8 mouse cellular contexts compared by ENCODE assay signal in genomic region chr15:86185689-86186569, GRCm38 (mm10). TPM values are rescaled to one million over a fixed set of nuclear protein-coding genes. Genes with fewer than 3 reads are reported as not detected.
DNase-seq lines count a peak whose midpoint lies in the region; ATAC-seq and TF ChIP-seq lines count a peak whose summit lies in the region.

Cerk (minus strand) TSS chr15:86186141.

- peak within 1 kb of the TSS; percentile 86 for H3K4me3 ChIP-seq in embryonic facial prominence, embryonic 14.5 days (ENCODE audit: low read depth, low read length)
- peak within 1 kb of the TSS; percentile 83 for H3K4me3 ChIP-seq in heart, embryonic 10.5 days
- H3K4me3 ChIP-seq in midbrain, postnatal 0 days (ENCODE audit: low read depth, low read length): peak within 1 kb of the TSS; percentile 98
- peak within 1 kb of the TSS; percentile 70 for H3K4me3 ChIP-seq in stomach, embryonic 14.5 days (ENCODE audit: low read depth, low read length)

- no peaks in the 10 kb centered on the region for H3K36me3 ChIP-seq in embryonic facial prominence, embryonic 14.5 days (ENCODE audit: control insufficient read depth, insufficient read depth, low read length)
- H3K36me3 ChIP-seq in heart, embryonic 10.5 days: no peaks in the 10 kb centered on the region
- H3K36me3 ChIP-seq in midbrain, postnatal 0 days (ENCODE audit: insufficient read depth, low read length): no peaks in the 10 kb centered on the region
- no peaks in the 10 kb centered on the region for H3K36me3 ChIP-seq in stomach, embryonic 14.5 days (ENCODE audit: control insufficient read depth, insufficient read depth, low read length)

- peak; percentile 58 for TF ChIP-seq CTCF in midbrain, postnatal 0 days (IDR thresholded peaks at IDR 0.05)

- peak within 1 kb of the TSS; percentile 67 for H3K4me2 ChIP-seq in embryonic facial prominence, embryonic 14.5 days (ENCODE audit: low read depth, low read length)
- peak within 1 kb of the TSS; percentile 84 for H3K4me2 ChIP-seq in midbrain, postnatal 0 days (ENCODE audit: low read depth, low read length, poor library complexity, severe bottlenecking)
- peak within 1 kb of the TSS; percentile 83 for H3K4me2 ChIP-seq in stomach, embryonic 14.5 days (replicated peaks; ENCODE audit: low read depth, low read length)

- DNase-seq in 3T3-L1 (ENCODE audit: low read depth, low spot score) (peak; percentile 77), liver (peak; percentile 40)
- DNase-seq in adrenal gland, postnatal 14 days: peak; percentile 86
- DNase-seq in embryonic facial prominence, embryonic 14.5 days (ENCODE audit: low spot score): no peak
- DNase-seq in heart, embryonic 10.5 days (ENCODE audit: low spot score): peak; percentile 85
- DNase-seq in kidney, adult 9 months: peak; percentile 78
- DNase-seq in midbrain, postnatal 0 days (ENCODE audit: low spot score): peak; percentile 54

- WGBS in embryonic facial prominence, embryonic 14.5 days: 4% methylated on average over 30 of the region's 43 CpGs
- 2% methylated on average over 43 of the region's 43 CpGs for WGBS in heart, embryonic 10.5 days
- 3% methylated on average over 39 of the region's 43 CpGs for WGBS in midbrain, postnatal 0 days
- 3% methylated on average over 43 of the region's 43 CpGs for WGBS in stomach, embryonic 14.5 days

- H3K27ac ChIP-seq in embryonic facial prominence, embryonic 14.5 days (replicated peaks; ENCODE audit: low read depth, low read length): peak within 1 kb of the TSS; percentile 86
- H3K27ac ChIP-seq in heart, embryonic 10.5 days: peak within 1 kb of the TSS; percentile 94
- H3K27ac ChIP-seq in midbrain, postnatal 0 days (ENCODE audit: low read depth, low read length): peak within 1 kb of the TSS; percentile 94
- H3K27ac ChIP-seq in stomach, embryonic 14.5 days (ENCODE audit: low read length): peak within 1 kb of the TSS; percentile 44

- H3K27me3 ChIP-seq in embryonic facial prominence, embryonic 14.5 days (replicated peaks; ENCODE audit: control insufficient read depth, insufficient read depth, low read length): no peaks in the 10 kb centered on the region
- peaks cover 19% of the 10 kb centered on the region for H3K27me3 ChIP-seq in heart, embryonic 10.5 days (ENCODE audit: insufficient read depth, poor library complexity, severe bottlenecking)
- H3K27me3 ChIP-seq in midbrain, postnatal 0 days (ENCODE audit: insufficient read depth, low read length): no peaks in the 10 kb centered on the region
- no peaks in the 10 kb centered on the region for H3K27me3 ChIP-seq in stomach, embryonic 14.5 days (ENCODE audit: control insufficient read depth, insufficient read depth, low read length)

- H3K9me3 ChIP-seq in embryonic facial prominence, embryonic 14.5 days (ENCODE audit: control insufficient read depth, low read length): no peaks in the 10 kb centered on the region
- H3K9me3 ChIP-seq in heart, embryonic 10.5 days: no peaks in the 10 kb centered on the region
- H3K9me3 ChIP-seq in midbrain, postnatal 0 days (ENCODE audit: low read length): no peaks in the 10 kb centered on the region
- H3K9me3 ChIP-seq in stomach, embryonic 14.5 days (ENCODE audit: control insufficient read depth, low read depth, low read length): no peaks in the 10 kb centered on the region

- peak within 1 kb of the TSS; percentile 92 for H3K9ac ChIP-seq in embryonic facial prominence, embryonic 14.5 days (ENCODE audit: low read depth, low read length)
- peak within 1 kb of the TSS; percentile 96 for H3K9ac ChIP-seq in midbrain, postnatal 0 days (replicated peaks; ENCODE audit: low read length, poor library complexity, severe bottlenecking)
- H3K9ac ChIP-seq in stomach, embryonic 14.5 days (replicated peaks; ENCODE audit: low read depth, low read length): peak within 1 kb of the TSS; percentile 71

- ATAC-seq in embryonic facial prominence, embryonic 14.5 days (ENCODE audit: low read depth): peak; percentile 59
- ATAC-seq in midbrain, postnatal 0 days (ENCODE audit: low FRiP score): peak; percentile 70
- ATAC-seq in stomach, embryonic 14.5 days (ENCODE audit: insufficient number of reproducible peaks, insufficient read depth, low FRiP score, low read depth): peak; percentile 33; the same call in 1 of the 2 replicates

- peaks cover 18% of the 10 kb centered on the region for H3K4me1 ChIP-seq in embryonic facial prominence, embryonic 14.5 days (ENCODE audit: control insufficient read depth, insufficient read depth, low read length)
- peaks cover 60% of the 10 kb centered on the region for H3K4me1 ChIP-seq in heart, embryonic 10.5 days
- peaks cover 26% of the 10 kb centered on the region; the same call in 1 of the 2 replicates for H3K4me1 ChIP-seq in midbrain, postnatal 0 days (ENCODE audit: insufficient read depth, low read length)
- H3K4me1 ChIP-seq in stomach, embryonic 14.5 days (ENCODE audit: control insufficient read depth, insufficient read depth, low read length): peaks cover 28% of the 10 kb centered on the region

RNA-seq across cellular contexts. Expression of gene Cerk, which starts in this region (rescaled TPM):
- total RNA-seq in adrenal gland, postnatal 14 days (2021): 31.5 and 33.0 TPM in 2 replicates
- polyA plus RNA-seq in embryonic facial prominence, embryonic 14.5 days (2014; fragmentation: Nextera tagmentation; extraction: Ambion mirVana): 16.0 and 16.1 TPM in 2 replicates
- 8.3 and 10.3 TPM in 2 replicates for polyA plus RNA-seq in heart, embryonic 10.5 days (2016; fragmentation: Nextera tagmentation; extraction: Ambion mirVana)
- total RNA-seq in midbrain, postnatal 0 days (2014; rRNA removed): 35.8 and 37.0 TPM in 2 replicates
- polyA plus RNA-seq in midbrain, postnatal 0 days (2015; fragmentation: Nextera tagmentation; extraction: Ambion mirVana): 21.6 and 21.9 TPM in 2 replicates
- polyA plus RNA-seq in stomach, embryonic 14.5 days (2014; fragmentation: Nextera tagmentation; extraction: Ambion mirVana): 10.3 and 13.1 TPM in 2 replicates

Comparison
In these comparisons a context has a peak if more than half of its experiments do, and no peak if none do; other contexts are left out.
1. H3K27ac ChIP-seq: peak in every context shown above with its lines; median percentile 94 in heart, embryonic 10.5 days; 94 in midbrain, postnatal 0 days; 86 in embryonic facial prominence, embryonic 14.5 days; 44 in stomach, embryonic 14.5 days.